Mouse (Mus musculus): ENCODE data around the gene Phf21a. TPM values are rescaled to one million over a fixed set of nuclear protein-coding genes. Genes with fewer than 3 reads are reported as not detected.
A peak's percentile ranks its signal among the peaks of the same experiment; 100 is the strongest.

Gene Phf21a
- polyA plus RNA-seq, 1 experiment from 2014 or later = 35.4 TPM

DNA sequence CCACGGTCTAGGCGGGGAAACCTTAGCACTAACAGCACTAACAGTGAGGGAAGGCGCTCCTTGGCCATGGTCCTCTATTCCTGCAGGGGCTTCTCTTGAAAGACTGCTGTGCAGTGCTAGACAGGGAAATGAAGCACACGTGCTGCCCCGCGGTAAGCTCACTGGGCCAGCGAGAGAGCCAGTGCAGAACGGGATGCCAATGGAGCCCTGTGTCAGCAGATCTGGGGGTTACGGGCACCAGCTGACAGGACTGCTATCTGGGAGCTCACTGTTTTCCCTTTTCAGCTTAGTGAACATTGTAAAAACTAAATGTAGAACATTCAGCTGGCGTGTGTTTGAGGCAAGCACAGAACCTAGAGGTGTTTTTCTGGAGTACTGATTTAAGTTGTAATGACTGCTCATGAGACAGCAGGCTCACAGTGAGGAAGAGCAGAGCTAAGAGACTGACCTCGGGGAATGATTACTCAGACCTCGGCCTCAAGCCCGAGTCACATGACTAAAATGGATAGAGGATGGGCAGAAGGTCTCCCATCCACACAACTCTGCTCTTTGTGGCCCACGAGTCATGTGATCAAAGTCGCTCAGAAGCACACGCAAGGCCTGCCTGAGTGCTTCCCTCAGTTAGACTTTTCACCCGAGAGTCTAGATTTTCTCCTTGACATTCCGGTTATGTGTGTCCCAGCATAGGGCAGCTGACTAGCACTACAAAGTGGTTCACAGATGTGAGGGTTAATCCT is 315.6 kb downstream of the Phf21a start:
- H3K27me3 ChIP-seq (ENCODE audit: control insufficient read depth, insufficient read depth, low read length) = no peaks in the 10 kb centered on the region
- ATAC-seq (ENCODE audit: low FRiP score, low TSS enrichment) (no peak), DNase-seq (no peak)
- peaks cover 5% of the 10 kb centered on the region; the same call in 1 of the 2 replicates for H3K4me1 ChIP-seq (ENCODE audit: control insufficient read depth, insufficient read depth, low read length)
- no peak overlapping the region for H3K9ac ChIP-seq (replicated peaks; ENCODE audit: low read length)
- no peak overlapping the region for H3K4me3 ChIP-seq (replicated peaks; ENCODE audit: low read depth, low read length)
- WGBS = 90% methylated on average over 18 of the region's 18 CpGs
- H3K9me3 ChIP-seq (ENCODE audit: control insufficient read depth, low read length) = no peaks in the 10 kb centered on the region
- no peak overlapping the region for H3K4me2 ChIP-seq (ENCODE audit: low read length)
- peaks cover 94% of the 10 kb centered on the region for H3K36me3 ChIP-seq (ENCODE audit: control insufficient read depth, insufficient read depth, low read length)
- H3K27ac ChIP-seq (replicated peaks; ENCODE audit: low read depth, low read length) = no peak overlapping the region

GRCm38 (mm10) chr2:92411705-92412104 is 318.8 kb downstream of the Phf21a start:
- no peak overlapping the region for H3K27ac ChIP-seq (replicated peaks; ENCODE audit: low read depth, low read length)
- no peaks in the 10 kb centered on the region for H3K27me3 ChIP-seq (ENCODE audit: control insufficient read depth, insufficient read depth, low read length)
- ATAC-seq (ENCODE audit: low FRiP score, low TSS enrichment) = no peak
- 95% methylated on average over 10 of the region's 10 CpGs for WGBS
- no peak overlapping the region for H3K4me3 ChIP-seq (replicated peaks; ENCODE audit: low read depth, low read length)
- H3K9me3 ChIP-seq (ENCODE audit: control insufficient read depth, low read length) = no peaks in the 10 kb centered on the region
- DNase-seq = no peak
- H3K4me2 ChIP-seq (ENCODE audit: low read length) = no peak overlapping the region
- no peaks in the 10 kb centered on the region for H3K4me1 ChIP-seq (ENCODE audit: control insufficient read depth, insufficient read depth, low read length)
- peaks cover 96% of the 10 kb centered on the region for H3K36me3 ChIP-seq (ENCODE audit: control insufficient read depth, insufficient read depth, low read length)
- no peak overlapping the region for H3K9ac ChIP-seq (replicated peaks; ENCODE audit: low read length)

MicroRNAs within 50 kb of the gene (microRNA counts, 519-probe panel; counts per million panel counts)
- 5,142 counts per million, percentile 54 among the panel's probes with 10 or more counts for microRNA mmu-miR-1955

Small RNAs within 50 kb of the gene (microRNA-seq; reads per million reads assigned to microRNA genes)
- gene Mir1955 (37.6 reads per million, percentile 46 among the genes with 10 or more reads in this experiment), gene Mir7000 (2.5 reads per million, percentile 17 among the genes with 10 or more reads in this experiment)

Other genes with a start within 250 kb of the Phf21a start
- 0.34 and 0.65 TPM in 2 replicates for gene Chrm4, start 165.9 kb upstream of the Phf21a start, polyA plus RNA-seq (2014; fragmentation: Nextera tagmentation; extraction: Ambion mirVana)
- gene Mdk, start 160.8 kb upstream of the Phf21a start, polyA plus RNA-seq (2014; fragmentation: Nextera tagmentation; extraction: Ambion mirVana) = 131 and 196 TPM in 2 replicates
- gene Gm9821, start 147.4 kb upstream of the Phf21a start, polyA plus RNA-seq (2014; fragmentation: Nextera tagmentation; extraction: Ambion mirVana) = 0.14 and 0.26 TPM in 2 replicates
- 27.5 and 32.0 TPM in 2 replicates for gene Dgkz, start 117.3 kb upstream of the Phf21a start, polyA plus RNA-seq (2014; fragmentation: Nextera tagmentation; extraction: Ambion mirVana)
- 0.69 and 2.0 TPM in 2 replicates for gene Creb3l1, start 68.6 kb upstream of the Phf21a start, polyA plus RNA-seq (2014; fragmentation: Nextera tagmentation; extraction: Ambion mirVana)